Mouse (Mus musculus): ENCODE data around the gene Nadsyn1.

Nadsyn1 gene

GRCm38 (mm10) chr7:143823266-143823605, 587 bp upstream of the Nadsyn1 start:
- H3K36me3 ChIP-seq (ENCODE audit: insufficient read depth, low read length) = peaks cover 9% of the 10 kb centered on the region
- peaks cover 24% of the 10 kb centered on the region for H3K4me1 ChIP-seq (replicated peaks; ENCODE audit: low read depth, low read length)
- H3K4me3 ChIP-seq (replicated peaks; ENCODE audit: low read length) = peak overlapping the region; percentile 88
- H3K9me3 ChIP-seq (ENCODE audit: low read length) = no peaks in the 10 kb centered on the region
- TF ChIP-seq NANOG (IDR thresholded peaks at IDR 0.05; ENCODE audit: borderline replicate concordance, low read length) (no peak), POU5F1 (IDR thresholded peaks at IDR 0.05; ENCODE audit: borderline replicate concordance, low read length) (no peak), CTCF (conservative IDR thresholded peaks at IDR 0.05; ENCODE audit: low read length) (no peak)
- H3K27me3 ChIP-seq (ENCODE audit: insufficient read depth, low read length) = no peaks in the 10 kb centered on the region

- H3K36me3 ChIP-seq (ENCODE audit: insufficient read depth, low read length) = peaks cover 13% of the 10 kb centered on the region
- no peaks in the 10 kb centered on the region for H3K9me3 ChIP-seq (ENCODE audit: low read length)
- no peak overlapping the region for H3K4me3 ChIP-seq (replicated peaks; ENCODE audit: low read length)
- no peaks in the 10 kb centered on the region for H3K27me3 ChIP-seq (ENCODE audit: insufficient read depth, low read length)
- TF ChIP-seq NANOG (IDR thresholded peaks at IDR 0.05; ENCODE audit: borderline replicate concordance, low read length) (no peak), CTCF (conservative IDR thresholded peaks at IDR 0.05; ENCODE audit: low read length) (no peak), POU5F1 (IDR thresholded peaks at IDR 0.05; ENCODE audit: borderline replicate concordance, low read length) (no peak)
- H3K4me1 ChIP-seq (replicated peaks; ENCODE audit: low read depth, low read length) = peaks cover 27% of the 10 kb centered on the region
These were observed 1.4 kb downstream of the Nadsyn1 start for GRCm38 (mm10) chr7:143821241-143821640.

GRCm38 (mm10) chr7:143819201-143819600, 3.4 kb downstream of the Nadsyn1 start:
- Histone ChIP-seq H3K4me3 (replicated peaks; ENCODE audit: low read length) (no peak overlapping the region), H3K27me3 (ENCODE audit: insufficient read depth, low read length) (no peaks in the 10 kb centered on the region), H3K36me3 (ENCODE audit: insufficient read depth, low read length) (peaks cover 32% of the 10 kb centered on the region), H3K9me3 (ENCODE audit: low read length) (no peaks in the 10 kb centered on the region), H3K4me1 (replicated peaks; ENCODE audit: low read depth, low read length) (peaks cover 27% of the 10 kb centered on the region)
- TF ChIP-seq CTCF (conservative IDR thresholded peaks at IDR 0.05; ENCODE audit: low read length) = no peak
- no peak for TF ChIP-seq POU5F1 (IDR thresholded peaks at IDR 0.05; ENCODE audit: borderline replicate concordance, low read length)

GRCm38 (mm10) chr7:143808909-143809308, 13.7 kb downstream of the Nadsyn1 start:
- peaks cover 76% of the 10 kb centered on the region for H3K36me3 ChIP-seq (ENCODE audit: insufficient read depth, low read length)
- TF ChIP-seq POU5F1 (IDR thresholded peaks at IDR 0.05; ENCODE audit: borderline replicate concordance, low read length) (no peak), CTCF (conservative IDR thresholded peaks at IDR 0.05; ENCODE audit: low read length) (peak; percentile 62)
- no peaks in the 10 kb centered on the region for H3K4me1 ChIP-seq (replicated peaks; ENCODE audit: low read depth, low read length)
- no peak overlapping the region for H3K4me3 ChIP-seq (replicated peaks; ENCODE audit: low read length)
- no peaks in the 10 kb centered on the region for H3K9me3 ChIP-seq (ENCODE audit: low read length)
- H3K27me3 ChIP-seq (ENCODE audit: insufficient read depth, low read length) = no peaks in the 10 kb centered on the region

GRCm38 (mm10) chr7:143805199-143805624, 17.4 kb downstream of the Nadsyn1 start:
- Histone ChIP-seq H3K27me3 (ENCODE audit: insufficient read depth, low read length) (no peaks in the 10 kb centered on the region), H3K4me3 (replicated peaks; ENCODE audit: low read length) (no peak overlapping the region), H3K9me3 (ENCODE audit: low read length) (no peaks in the 10 kb centered on the region), H3K4me1 (replicated peaks; ENCODE audit: low read depth, low read length) (peaks cover 7% of the 10 kb centered on the region), H3K36me3 (ENCODE audit: insufficient read depth, low read length) (peaks cover 66% of the 10 kb centered on the region)
- TF ChIP-seq CTCF (conservative IDR thresholded peaks at IDR 0.05; ENCODE audit: low read length) (no peak), POU5F1 (IDR thresholded peaks at IDR 0.05; ENCODE audit: borderline replicate concordance, low read length) (no peak), NANOG (IDR thresholded peaks at IDR 0.05; ENCODE audit: borderline replicate concordance, low read length) (no peak)

- no peak for TF ChIP-seq CTCF (conservative IDR thresholded peaks at IDR 0.05; ENCODE audit: low read length)
- TF ChIP-seq POU5F1 (IDR thresholded peaks at IDR 0.05; ENCODE audit: borderline replicate concordance, low read length) = no peak
- TF ChIP-seq NANOG (IDR thresholded peaks at IDR 0.05; ENCODE audit: borderline replicate concordance, low read length) = no peak
These were observed 21.2 kb downstream of the Nadsyn1 start for GRCm38 (mm10) chr7:143801195-143802065.

GRCm38 (mm10) chr7:143800770-143801169, 21.9 kb downstream of the Nadsyn1 start:
- Histone ChIP-seq H3K9me3 (ENCODE audit: low read length) (no peaks in the 10 kb centered on the region), H3K4me3 (replicated peaks; ENCODE audit: low read length) (no peak overlapping the region), H3K4me1 (replicated peaks; ENCODE audit: low read depth, low read length) (peaks cover 9% of the 10 kb centered on the region), H3K36me3 (ENCODE audit: insufficient read depth, low read length) (peaks cover 80% of the 10 kb centered on the region), H3K27me3 (ENCODE audit: insufficient read depth, low read length) (no peaks in the 10 kb centered on the region)
- no peak for TF ChIP-seq POU5F1 (IDR thresholded peaks at IDR 0.05; ENCODE audit: borderline replicate concordance, low read length)
- no peak for TF ChIP-seq NANOG (IDR thresholded peaks at IDR 0.05; ENCODE audit: borderline replicate concordance, low read length)
- no peak for TF ChIP-seq CTCF (conservative IDR thresholded peaks at IDR 0.05; ENCODE audit: low read length)

More at GRCm38 (mm10) chr7:143801195-143802065, 21.2 kb downstream of the Nadsyn1 start:
- H3K27me3 ChIP-seq (ENCODE audit: insufficient read depth, low read length) = no peaks in the 10 kb centered on the region
- H3K36me3 ChIP-seq (ENCODE audit: insufficient read depth, low read length) = peaks cover 80% of the 10 kb centered on the region
- no peak overlapping the region for H3K4me3 ChIP-seq (replicated peaks; ENCODE audit: low read length)
- H3K9me3 ChIP-seq (ENCODE audit: low read length) = no peaks in the 10 kb centered on the region
- peaks cover 9% of the 10 kb centered on the region for H3K4me1 ChIP-seq (replicated peaks; ENCODE audit: low read depth, low read length)

- peaks cover 9% of the 10 kb centered on the region for H3K4me1 ChIP-seq (replicated peaks; ENCODE audit: low read depth, low read length)
- H3K4me3 ChIP-seq (replicated peaks; ENCODE audit: low read length) = no peak overlapping the region
- no peaks in the 10 kb centered on the region for H3K27me3 ChIP-seq (ENCODE audit: insufficient read depth, low read length)
- H3K36me3 ChIP-seq (ENCODE audit: insufficient read depth, low read length) = peaks cover 72% of the 10 kb centered on the region
- TF ChIP-seq POU5F1 (IDR thresholded peaks at IDR 0.05; ENCODE audit: borderline replicate concordance, low read length) (no peak), CTCF (conservative IDR thresholded peaks at IDR 0.05; ENCODE audit: low read length) (no peak), NANOG (IDR thresholded peaks at IDR 0.05; ENCODE audit: borderline replicate concordance, low read length) (no peak)
- H3K9me3 ChIP-seq (ENCODE audit: low read length) = no peaks in the 10 kb centered on the region
These were observed 23.9 kb downstream of the Nadsyn1 start for GRCm38 (mm10) chr7:143798783-143799182.

All from E14TG2a.4 (cell line).